Mouse (Mus musculus): ENCODE measurements around the gene Lilra6. TPM values are rescaled to one million over a fixed set of nuclear protein-coding genes. Genes with fewer than 3 reads are reported as not detected.
A peak's percentile ranks its signal among the peaks of the same experiment; 100 is the strongest.
"Not testable (repeated sequence)": the region's sequence is repeated elsewhere in the genome, so short reads cannot be mapped to it uniquely, and the experiment has no call there.

Lilra6 gene
- total RNA-seq (2017), result 0.37 TPM in 1 of 2 replicates, not detected in the other

DNA sequence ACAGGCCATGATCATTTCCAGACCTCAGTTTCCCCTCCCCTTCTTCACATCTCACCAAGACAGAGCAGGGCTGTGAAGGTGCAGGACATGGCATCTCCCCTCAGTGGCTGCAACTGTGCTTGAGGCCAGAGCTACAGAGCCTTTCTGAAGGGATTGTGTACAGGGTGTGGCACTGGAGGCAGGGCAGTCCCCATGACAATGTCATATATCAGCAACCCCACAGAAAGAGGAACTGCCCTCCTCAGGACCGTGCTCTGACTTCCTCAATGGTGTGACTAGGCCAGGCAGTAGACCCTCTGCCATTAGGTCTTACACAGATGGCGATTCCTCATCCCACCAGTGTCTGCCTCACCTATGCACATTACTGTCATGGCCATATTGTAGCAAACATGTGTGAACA lies at the start of gene Lilra6:
Gene Lilra6, minus strand, starts transcription at position 117 of the 400 bp plus-strand sequence.
- not testable (repeated sequence) for ATAC-seq (replicated peaks; ENCODE audit: low read depth, poor library complexity, severe bottlenecking)

DNA sequence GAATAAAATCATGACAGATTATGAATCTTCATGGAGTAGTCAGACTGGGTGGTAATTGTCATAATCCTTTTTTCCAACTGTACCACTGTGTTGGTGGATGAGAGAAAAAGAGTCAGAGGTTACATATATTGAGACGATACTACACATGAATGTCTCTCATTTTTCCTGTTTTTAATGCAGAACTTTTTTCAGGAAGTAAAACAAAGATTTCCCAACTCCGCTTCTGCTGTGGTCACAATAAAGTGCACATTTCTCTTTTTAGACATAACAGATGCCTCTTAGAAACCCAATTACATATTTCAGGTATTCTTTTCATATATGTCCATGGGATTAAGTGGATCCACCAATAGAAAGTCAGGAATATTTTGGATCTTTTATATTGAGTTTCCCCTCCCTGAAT lies 46.7 kb upstream of the Lilra6 start:
- ATAC-seq (replicated peaks; ENCODE audit: low read depth, poor library complexity, severe bottlenecking), result no peak

DNA sequence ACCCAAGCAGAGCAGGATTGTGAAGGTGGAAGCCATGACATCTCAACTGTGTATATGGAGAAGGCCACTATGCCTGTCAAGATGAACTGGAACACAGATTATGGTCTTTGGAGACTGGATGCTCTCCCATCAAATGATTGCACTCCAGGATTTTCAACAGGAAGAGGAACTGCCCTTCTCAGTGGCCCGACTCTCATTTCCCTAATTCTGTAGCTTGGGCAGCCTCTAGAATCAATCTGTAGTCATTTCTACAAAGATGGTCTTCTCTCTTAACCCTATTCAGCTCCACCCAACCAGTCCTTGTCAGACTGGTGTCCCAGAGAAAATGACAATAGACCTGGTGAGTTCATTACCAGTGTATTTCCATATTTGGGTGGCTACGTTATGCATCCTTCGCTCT lies 42.1 kb upstream of the Lilra6 start:
- ATAC-seq (replicated peaks; ENCODE audit: low read depth, poor library complexity, severe bottlenecking), result peak; percentile 54; the same call in 1 of the 2 replicates

DNA sequence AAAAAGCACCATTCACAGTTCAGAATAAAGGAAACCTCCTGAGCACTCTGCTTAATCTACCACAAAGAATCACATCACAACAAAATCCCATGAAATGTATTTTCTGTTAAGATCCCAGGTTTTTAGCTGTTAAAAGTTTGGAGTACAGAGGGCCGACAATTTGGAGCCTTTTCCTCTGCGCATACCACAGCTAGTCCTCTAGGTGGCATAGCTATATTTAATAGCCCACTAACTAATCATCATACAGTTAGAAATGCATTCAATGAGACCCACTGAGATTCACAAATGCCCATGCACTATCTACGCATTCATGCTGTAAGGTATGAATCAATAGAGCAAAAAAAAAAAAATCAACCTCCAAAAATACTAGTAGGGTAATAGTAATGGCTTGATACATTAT lies 33.9 kb upstream of the Lilra6 start:
- peak; percentile 62; the same call in 1 of the 2 replicates for ATAC-seq (replicated peaks; ENCODE audit: low read depth, poor library complexity, severe bottlenecking)

DNA sequence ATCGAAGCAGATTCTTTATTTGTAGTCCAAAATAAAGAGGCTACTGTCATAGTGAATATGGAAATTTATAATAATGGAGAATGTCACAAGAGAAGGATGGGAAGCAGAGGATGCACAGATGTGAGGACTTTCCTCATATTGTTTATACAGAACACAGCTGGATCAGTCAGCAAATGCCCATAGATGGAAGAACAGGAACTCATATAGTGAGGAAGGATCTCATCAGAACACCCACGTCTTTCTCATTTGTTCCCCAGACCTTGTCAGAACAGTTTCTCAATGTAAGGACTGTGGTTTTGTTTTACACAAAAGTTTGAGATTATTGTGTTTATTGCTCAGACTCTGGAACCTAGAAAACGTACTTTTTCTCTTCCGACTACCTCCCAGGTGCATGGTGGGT lies 32.9 kb upstream of the Lilra6 start:
- ATAC-seq (replicated peaks; ENCODE audit: low read depth, poor library complexity, severe bottlenecking), result no peak

DNA sequence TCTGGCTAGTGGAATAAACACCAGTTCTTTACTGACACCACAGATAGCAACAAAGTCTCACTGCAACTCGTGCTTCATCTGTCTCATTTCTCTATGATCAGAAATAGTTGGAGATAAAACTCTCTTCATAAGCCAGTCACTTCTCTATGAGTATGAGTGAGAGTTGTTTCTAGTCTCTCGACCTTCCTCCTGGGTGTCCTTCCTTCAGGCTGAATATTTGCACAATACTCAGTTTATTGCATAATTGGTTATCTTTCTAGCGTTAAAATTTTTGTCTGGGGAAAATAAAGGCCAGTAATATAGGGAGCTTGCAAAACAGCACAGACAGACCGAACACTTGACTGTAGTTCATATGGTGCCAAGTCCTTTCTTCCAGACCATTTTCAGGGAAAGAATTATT lies 30.8 kb upstream of the Lilra6 start:
- no peak for ATAC-seq (replicated peaks; ENCODE audit: low read depth, poor library complexity, severe bottlenecking)

DNA sequence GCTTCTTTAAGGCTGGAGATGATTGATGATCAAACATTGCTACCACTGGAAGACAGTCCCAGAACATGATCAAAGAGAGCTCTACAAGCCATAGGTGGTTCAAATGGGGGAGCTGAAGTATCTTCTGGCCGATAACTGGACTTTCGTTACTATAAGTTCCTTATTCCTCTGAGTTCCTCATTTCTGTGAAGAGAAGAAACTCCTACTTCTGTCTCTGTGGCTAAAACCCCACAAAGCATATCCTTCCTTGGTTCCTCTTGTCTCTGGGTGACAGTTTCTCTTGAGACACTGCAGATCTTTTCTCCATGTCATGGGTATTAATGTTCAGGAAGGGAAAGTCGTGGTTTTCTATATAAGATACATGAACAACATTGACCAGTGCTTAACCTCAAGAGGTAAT lies 25.6 kb upstream of the Lilra6 start:
- ATAC-seq (replicated peaks; ENCODE audit: low read depth, poor library complexity, severe bottlenecking), result peak; percentile 98

DNA sequence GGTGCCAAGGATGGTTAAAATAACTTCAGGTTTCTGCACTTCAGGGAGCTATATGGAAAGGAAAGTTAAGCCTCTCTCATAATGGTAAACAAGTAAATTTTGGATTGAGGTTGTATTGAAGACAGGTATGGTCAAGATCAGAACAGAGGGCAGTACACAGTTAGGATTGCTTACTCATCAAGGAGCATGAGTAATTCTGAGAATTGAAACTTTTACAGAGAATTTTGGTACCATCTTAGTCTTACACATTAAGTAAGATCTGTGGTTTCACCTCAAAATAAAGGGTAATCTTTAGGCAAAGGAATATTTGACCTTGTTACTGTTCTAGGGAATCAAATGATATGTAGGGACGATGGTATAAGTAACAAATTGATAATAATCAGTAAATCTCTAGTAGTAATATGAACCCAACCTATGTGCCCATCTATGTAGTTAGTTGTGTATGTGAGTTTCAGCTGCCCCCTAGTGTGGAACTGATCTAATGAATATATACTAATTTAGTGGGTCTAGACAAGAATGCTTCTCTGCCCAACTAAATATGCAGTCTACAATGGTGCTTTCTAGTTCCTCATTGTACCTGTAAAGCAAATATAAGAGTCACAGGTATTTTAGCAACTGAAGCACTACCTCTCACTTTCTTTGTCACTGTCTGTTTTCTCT lies 24.7 kb upstream of the Lilra6 start:
- ATAC-seq (replicated peaks; ENCODE audit: low read depth, poor library complexity, severe bottlenecking), result no peak

DNA sequence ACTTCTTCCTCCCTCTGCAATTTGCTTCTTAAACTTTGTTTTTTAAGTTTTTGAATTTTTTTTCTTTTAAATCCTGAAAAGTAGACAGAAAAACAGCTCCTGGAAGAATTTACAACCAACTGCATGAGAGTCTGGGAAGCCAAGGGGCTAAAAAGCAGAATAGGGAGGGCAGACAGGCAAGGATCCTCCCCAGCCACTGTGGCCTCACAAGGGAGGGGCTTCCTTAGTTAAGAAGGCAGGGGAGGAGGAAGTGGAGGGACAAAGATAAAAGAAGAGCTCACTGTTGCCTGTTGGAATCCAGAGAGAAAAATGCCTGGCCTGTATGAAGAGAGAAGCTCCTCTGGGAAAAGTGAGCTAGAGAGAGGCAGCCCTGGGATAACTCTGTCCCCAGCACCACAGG lies 20.2 kb upstream of the Lilra6 start:
- ATAC-seq (replicated peaks; ENCODE audit: low read depth, poor library complexity, severe bottlenecking), result peak; percentile 87

DNA sequence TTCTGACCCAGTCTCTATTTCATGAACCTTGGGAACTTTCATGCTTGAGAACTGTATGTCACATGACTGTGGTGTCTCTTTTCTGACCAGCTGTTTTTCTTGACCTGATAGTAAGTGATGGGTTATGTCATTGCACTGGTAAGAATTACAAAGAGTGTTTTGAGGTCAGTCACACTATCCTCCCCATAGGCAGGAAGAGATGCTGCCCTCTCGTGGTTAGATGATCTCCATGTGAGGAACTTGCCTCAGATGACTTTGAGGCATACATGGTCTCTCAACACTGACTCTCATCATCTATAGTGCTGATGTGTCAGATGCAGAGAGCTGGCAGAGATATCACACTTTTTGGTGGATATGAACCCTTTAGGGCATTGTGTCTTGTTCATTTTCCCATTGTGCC lies 11.6 kb downstream of the Lilra6 start:
- no peak for ATAC-seq (replicated peaks; ENCODE audit: low read depth, poor library complexity, severe bottlenecking)

DNA sequence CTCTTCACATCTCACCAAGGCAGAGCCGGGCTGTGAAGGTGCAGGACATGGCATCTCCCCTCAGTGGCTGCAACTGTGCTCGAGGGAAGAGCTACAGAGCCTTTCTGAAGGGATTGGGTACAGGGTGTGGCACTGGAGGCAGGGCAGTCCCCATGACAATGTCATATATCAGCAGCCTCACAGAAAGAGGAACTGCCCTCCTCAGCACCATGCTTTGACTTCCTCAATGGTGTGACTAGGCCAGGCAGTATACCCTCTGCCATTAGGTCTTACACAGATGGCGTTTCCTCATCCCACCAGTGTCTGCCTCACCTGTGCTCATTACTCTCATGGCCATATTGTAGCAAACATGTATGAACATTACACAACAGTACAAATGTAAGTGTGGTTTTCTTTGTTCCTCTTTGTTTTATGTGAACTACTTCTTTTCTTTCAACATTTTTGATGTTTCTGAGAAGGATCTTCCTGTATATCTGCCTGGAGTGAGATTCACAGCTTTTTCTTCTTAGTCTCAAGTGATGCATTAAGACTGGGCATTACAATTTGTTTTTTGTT lies 17.2 kb downstream of the Lilra6 start, which contains the start of gene Gm14548:
Gene Gm14548, minus strand, starts transcription at position 85 of the 555 bp plus-strand sequence.
- peak; percentile 81 for ATAC-seq (replicated peaks; ENCODE audit: low read depth, poor library complexity, severe bottlenecking)

DNA sequence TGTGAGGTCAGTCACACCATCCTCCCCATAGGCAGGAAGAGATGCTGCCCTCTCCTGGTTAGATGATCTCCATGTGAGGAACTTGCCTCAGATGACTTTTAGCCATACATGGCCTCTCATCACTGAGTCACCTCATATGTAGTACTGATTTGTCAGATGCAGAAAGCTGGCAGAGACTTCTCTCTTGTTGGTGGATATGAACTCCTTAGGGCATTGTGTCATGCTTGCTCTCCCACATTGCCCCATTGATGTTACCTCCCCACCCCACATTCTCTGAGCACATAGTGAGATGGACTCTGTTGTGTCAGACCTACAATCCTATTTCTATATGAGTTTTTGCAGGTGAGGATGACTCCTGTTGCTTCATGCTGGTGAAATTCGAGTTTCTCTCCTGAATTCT lies 40.3 kb downstream of the Lilra6 start:
- not testable (repeated sequence) for ATAC-seq (replicated peaks; ENCODE audit: low read depth, poor library complexity, severe bottlenecking)

Other genes starting within 250 kb of the Lilra6 start
- gene Leng1, start 249.7 kb downstream of the Lilra6 start, total RNA-seq (2017), result 12.4 and 13.9 TPM in 2 replicates
- gene Tmc4, start 237.9 kb downstream of the Lilra6 start, total RNA-seq (2017), result 2.8 and 3.5 TPM in 2 replicates
- 22.9 and 29.2 TPM in 2 replicates for gene Tsen34, start 222.6 kb downstream of the Lilra6 start, total RNA-seq (2017)
- gene Mboat7, start 222.0 kb downstream of the Lilra6 start, total RNA-seq (2017), result 23.5 and 37.0 TPM in 2 replicates
- 1,976 and 2,051 TPM in 2 replicates for gene Rps9, start 211.5 kb downstream of the Lilra6 start, total RNA-seq (2017)
- 1.3 and 1.7 TPM in 2 replicates for gene Pirb, start 195.1 kb downstream of the Lilra6 start, total RNA-seq (2017)
- gene Gm15448, start 89.8 kb downstream of the Lilra6 start, total RNA-seq (2017), result 0.53 TPM in 1 of 2 replicates, not detected in the other
- gene Pira2, start 70.5 kb downstream of the Lilra6 start, total RNA-seq (2017), result 0.05 and 0.64 TPM in 2 replicates
- 0.64 TPM in 1 of 2 replicates, not detected in the other for gene Gm14548, start 17.4 kb downstream of the Lilra6 start, total RNA-seq (2017)
- gene Lair1, start 147.7 kb upstream of the Lilra6 start, total RNA-seq (2017), result 19.7 and 23.0 TPM in 2 replicates
- not detected in 2 replicates for gene Ttyh1, start 203.9 kb upstream of the Lilra6 start, total RNA-seq (2017)
- 26.6 and 51.3 TPM in 2 replicates for gene Leng8, start 221.5 kb upstream of the Lilra6 start, total RNA-seq (2017)
- gene Leng9, start 234.9 kb upstream of the Lilra6 start, total RNA-seq (2017), result 1.3 and 1.5 TPM in 2 replicates
- gene Cdc42ep5, start 249.4 kb upstream of the Lilra6 start, total RNA-seq (2017), result 0.41 TPM in 1 of 2 replicates, not detected in the other